Mouse (Mus musculus): ENCODE measurements around the gene Foxc1. TPM values are rescaled to one million over a fixed set of nuclear protein-coding genes. Genes with fewer than 3 reads are reported as not detected.

The Foxc1 gene
- polyA plus RNA-seq, 1 experiment: 0.35 TPM

- peak overlapping the region; percentile 61 for H3K4me3 ChIP-seq (ENCODE audit: low read depth, low read length)
- WGBS: 7% methylated on average over 34 of the region's 34 CpGs
- H3K27ac ChIP-seq (ENCODE audit: insufficient read depth, low read depth, low read length): no peak overlapping the region
- peaks cover 91% of the 10 kb centered on the region for H3K27me3 ChIP-seq (ENCODE audit: control insufficient read depth, insufficient read depth, low read length)
- TF ChIP-seq CTCF (IDR thresholded peaks at IDR 0.05; ENCODE audit: extremely low read depth, insufficient read length, insufficient replicate concordance, low read depth, low read length) (no peak), POLR2A (IDR thresholded peaks at IDR 0.05; ENCODE audit: low read depth, low read length) (no peak)
- H3K4me1 ChIP-seq (ENCODE audit: control insufficient read depth, insufficient read depth, insufficient read length, low read length): peaks cover 20% of the 10 kb centered on the region
- no peaks in the 10 kb centered on the region for H3K36me3 ChIP-seq (ENCODE audit: control insufficient read depth, insufficient read depth, low read length)
Observed at GRCm38 (mm10) chr13:31805831-31806427, 504 bp upstream of the Foxc1 start.

GRCm38 (mm10) chr13:31806890-31807735 lies 680 bp downstream of the Foxc1 start:
- Histone ChIP-seq H3K27me3 (ENCODE audit: control insufficient read depth, insufficient read depth, low read length) (peaks cover 89% of the 10 kb centered on the region), H3K36me3 (ENCODE audit: control insufficient read depth, insufficient read depth, low read length) (no peaks in the 10 kb centered on the region), H3K27ac (ENCODE audit: insufficient read depth, low read depth, low read length) (no peak overlapping the region), H3K4me3 (ENCODE audit: low read depth, low read length) (peak overlapping the region; percentile 61), H3K4me1 (ENCODE audit: control insufficient read depth, insufficient read depth, insufficient read length, low read length) (peaks cover 21% of the 10 kb centered on the region)
- WGBS: 1% methylated on average over 101 of the region's 101 CpGs
- no peak for TF ChIP-seq CTCF (IDR thresholded peaks at IDR 0.05; ENCODE audit: extremely low read depth, insufficient read length, insufficient replicate concordance, low read depth, low read length)
- no peak for TF ChIP-seq POLR2A (IDR thresholded peaks at IDR 0.05; ENCODE audit: low read depth, low read length)

- Histone ChIP-seq H3K4me1 (ENCODE audit: control insufficient read depth, insufficient read depth, insufficient read length, low read length) (peaks cover 21% of the 10 kb centered on the region), H3K27ac (ENCODE audit: insufficient read depth, low read depth, low read length) (no peak overlapping the region), H3K36me3 (ENCODE audit: control insufficient read depth, insufficient read depth, low read length) (no peaks in the 10 kb centered on the region), H3K27me3 (ENCODE audit: control insufficient read depth, insufficient read depth, low read length) (peaks cover 85% of the 10 kb centered on the region), H3K4me3 (ENCODE audit: low read depth, low read length) (peak overlapping the region; percentile 61)
- TF ChIP-seq CTCF (IDR thresholded peaks at IDR 0.05; ENCODE audit: extremely low read depth, insufficient read length, insufficient replicate concordance, low read depth, low read length) (no peak), POLR2A (IDR thresholded peaks at IDR 0.05; ENCODE audit: low read depth, low read length) (no peak)
- WGBS: 2% methylated on average over 46 of the region's 47 CpGs
Observed at GRCm38 (mm10) chr13:31807736-31808115, 1.3 kb downstream of the Foxc1 start.

- peaks cover 80% of the 10 kb centered on the region for H3K27me3 ChIP-seq (ENCODE audit: control insufficient read depth, insufficient read depth, low read length)
- WGBS: 1% methylated on average over 73 of the region's 73 CpGs
- H3K36me3 ChIP-seq (ENCODE audit: control insufficient read depth, insufficient read depth, low read length): no peaks in the 10 kb centered on the region
- H3K27ac ChIP-seq (ENCODE audit: insufficient read depth, low read depth, low read length): no peak overlapping the region
- TF ChIP-seq CTCF (IDR thresholded peaks at IDR 0.05; ENCODE audit: extremely low read depth, insufficient read length, insufficient replicate concordance, low read depth, low read length): no peak
- no peak for TF ChIP-seq POLR2A (IDR thresholded peaks at IDR 0.05; ENCODE audit: low read depth, low read length)
- H3K4me1 ChIP-seq (ENCODE audit: control insufficient read depth, insufficient read depth, insufficient read length, low read length): peaks cover 21% of the 10 kb centered on the region
- peak overlapping the region; percentile 61 for H3K4me3 ChIP-seq (ENCODE audit: low read depth, low read length)
Observed at GRCm38 (mm10) chr13:31808116-31808803, 1.8 kb downstream of the Foxc1 start.

GRCm38 (mm10) chr13:31808804-31809420 lies 2.5 kb downstream of the Foxc1 start:
- Histone ChIP-seq H3K27ac (ENCODE audit: insufficient read depth, low read depth, low read length) (no peak overlapping the region), H3K36me3 (ENCODE audit: control insufficient read depth, insufficient read depth, low read length) (no peaks in the 10 kb centered on the region), H3K4me1 (ENCODE audit: control insufficient read depth, insufficient read depth, insufficient read length, low read length) (peaks cover 21% of the 10 kb centered on the region), H3K27me3 (ENCODE audit: control insufficient read depth, insufficient read depth, low read length) (peaks cover 73% of the 10 kb centered on the region), H3K4me3 (ENCODE audit: low read depth, low read length) (peak overlapping the region; percentile 61)
- WGBS: 22% methylated on average over 16 of the region's 16 CpGs
- TF ChIP-seq POLR2A (IDR thresholded peaks at IDR 0.05; ENCODE audit: low read depth, low read length): no peak
- no peak for TF ChIP-seq CTCF (IDR thresholded peaks at IDR 0.05; ENCODE audit: extremely low read depth, insufficient read length, insufficient replicate concordance, low read depth, low read length)

- no peaks in the 10 kb centered on the region for H3K36me3 ChIP-seq (ENCODE audit: control insufficient read depth, insufficient read depth, low read length)
- H3K4me1 ChIP-seq (ENCODE audit: control insufficient read depth, insufficient read depth, insufficient read length, low read length): peaks cover 21% of the 10 kb centered on the region
- no peak overlapping the region for H3K27ac ChIP-seq (ENCODE audit: insufficient read depth, low read depth, low read length)
- no peak for TF ChIP-seq POLR2A (IDR thresholded peaks at IDR 0.05; ENCODE audit: low read depth, low read length)
- TF ChIP-seq CTCF (IDR thresholded peaks at IDR 0.05; ENCODE audit: extremely low read depth, insufficient read length, insufficient replicate concordance, low read depth, low read length): no peak
- WGBS: 61% methylated on average over 6 of the region's 6 CpGs
- H3K27me3 ChIP-seq (ENCODE audit: control insufficient read depth, insufficient read depth, low read length): peaks cover 66% of the 10 kb centered on the region
- H3K4me3 ChIP-seq (ENCODE audit: low read depth, low read length): no peak overlapping the region
Observed at GRCm38 (mm10) chr13:31809701-31810100, 3.3 kb downstream of the Foxc1 start.
